Mouse (Mus musculus) left cerebral cortex, adult 8-10 months (tissue): ENCODE results near the gene Pdzph1. TPM values are rescaled to one million over a fixed set of nuclear protein-coding genes. Genes with fewer than 3 reads are reported as not detected.

Experiments
- DNase-seq, 2 experiments: peaks; one replicate each; pipeline ENCODE4 v3.0.0; 2022; ENCODE audit warnings: low spot score in 2 of 2
- total RNA-seq, 4 experiments: library from RNA; stranded (reverse); gene quantifications; 2 replicates each; pipeline ENCODE4 v1.2.4; 2022

Gene Pdzph1
- total RNA-seq, 4 experiments from 2014 or later: 3.7 to 9.4 (median 6.0) TPM

DNA sequence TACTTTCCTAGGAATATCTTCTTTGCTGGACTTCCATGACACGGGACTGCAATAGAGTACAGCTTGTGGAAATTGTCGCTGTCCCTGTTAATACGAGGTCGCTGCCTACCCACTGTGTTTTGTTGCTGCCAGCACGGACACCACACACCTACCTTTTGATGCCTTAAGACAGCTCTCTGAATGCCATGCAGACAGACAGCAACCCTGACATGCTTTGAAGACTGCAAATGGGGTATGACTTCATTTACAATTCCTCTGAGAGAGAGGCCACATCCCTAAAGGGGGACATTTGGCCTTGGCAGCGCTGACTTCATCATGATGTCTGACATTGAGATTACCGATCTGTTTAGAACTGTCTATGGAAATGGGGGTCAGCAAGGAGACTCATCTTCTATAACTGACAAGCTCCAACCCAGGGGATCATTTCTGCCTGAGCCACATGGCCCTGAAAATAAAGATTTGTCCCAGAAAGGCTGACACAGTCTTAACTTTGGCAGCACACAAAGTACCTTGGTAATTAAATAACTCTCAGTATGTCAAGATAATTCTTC, 67.8 kb downstream of the Pdzph1 start:
- no peak for DNase-seq

DNA sequence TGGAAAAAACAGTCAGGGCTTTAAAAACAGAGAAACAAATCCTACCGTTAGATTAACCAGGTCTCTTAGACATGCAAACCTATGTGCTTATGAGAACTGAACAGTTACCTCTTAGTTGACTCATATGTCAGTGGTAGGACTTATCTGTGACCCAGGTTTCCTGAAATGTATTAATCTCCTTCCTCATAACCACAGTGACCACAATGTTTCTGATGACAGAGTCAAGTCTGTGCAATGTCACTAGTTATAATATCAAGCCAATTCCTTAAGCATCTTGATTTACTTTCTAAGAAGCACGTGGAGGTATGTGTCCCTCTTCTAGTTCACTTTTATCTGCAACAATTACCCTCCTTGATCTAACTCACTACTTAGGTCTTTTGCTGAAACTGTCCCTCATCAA, 68.4 kb downstream of the Pdzph1 start:
- no peak for DNase-seq

DNA sequence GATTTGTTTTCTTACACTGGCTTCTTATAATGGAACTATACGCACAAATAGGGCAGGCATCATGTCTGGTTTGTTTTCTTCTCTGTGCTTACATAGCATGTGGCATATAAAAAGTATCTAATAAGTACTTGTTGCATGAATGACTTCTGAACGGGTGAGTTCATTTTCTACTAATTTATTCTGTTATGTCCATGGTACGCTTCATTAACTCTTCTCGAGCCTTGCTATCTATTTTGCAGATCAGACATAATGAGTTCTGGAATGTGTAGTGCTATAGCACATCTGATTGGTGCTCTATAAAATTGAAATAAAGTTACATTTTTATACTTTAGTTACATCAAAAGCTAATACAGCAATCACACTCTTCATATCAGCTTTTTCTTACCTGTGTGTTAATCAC, 71.2 kb downstream of the Pdzph1 start:
- DNase-seq: no peak

GRCm38 (mm10) chr17:58919061-58919460, 72.1 kb downstream of the Pdzph1 start:
- DNase-seq: no peak

DNA sequence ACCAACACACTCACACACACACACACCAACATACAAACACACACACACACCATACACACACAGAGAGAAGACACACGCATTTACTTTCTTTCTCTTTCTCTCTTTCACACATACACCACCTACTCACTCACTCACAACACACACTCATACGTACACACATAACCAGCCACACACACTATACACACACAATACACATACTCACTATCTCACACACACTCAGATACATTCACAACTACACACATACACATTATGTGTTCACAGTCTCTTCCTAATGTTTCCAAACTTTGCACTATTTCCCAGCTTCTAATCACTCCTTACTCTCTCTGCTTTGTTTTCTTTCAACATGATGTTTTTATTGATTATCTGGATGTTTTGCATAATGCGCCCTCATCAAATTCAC, 72.6 kb downstream of the Pdzph1 start:
- DNase-seq: no peak

- DNase-seq: no peak
Measured at GRCm38 (mm10) chr17:58911564-58911963, 79.6 kb downstream of the Pdzph1 start.

GRCm38 (mm10) chr17:58909061-58909661, 82.0 kb downstream of the Pdzph1 start:
- DNase-seq: no peak

DNA sequence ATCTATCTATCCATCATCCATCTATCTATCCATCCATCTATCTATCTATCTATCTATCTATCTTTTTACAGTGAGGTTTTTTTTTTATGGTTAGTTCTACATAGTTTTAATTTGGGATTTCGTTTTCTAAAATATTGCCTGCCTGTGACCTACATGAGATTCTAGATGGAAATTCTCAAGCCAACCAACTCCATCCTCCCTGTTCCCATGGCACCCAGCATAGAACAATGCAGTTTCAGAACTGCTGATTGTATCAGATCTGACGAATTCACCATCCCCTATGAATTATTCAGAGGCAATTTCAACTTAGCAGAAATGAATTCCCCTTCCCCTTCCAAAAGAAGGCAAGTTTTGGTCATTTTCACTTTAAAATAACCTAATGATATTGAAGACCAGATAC, 85.2 kb downstream of the Pdzph1 start:
- DNase-seq: no peak

GRCm38 (mm10) chr17:58891488-58892210, 99.5 kb downstream of the Pdzph1 start:
- no peak for DNase-seq

GRCm38 (mm10) chr17:58889905-58890645, 101.1 kb downstream of the Pdzph1 start:
- no peak for DNase-seq

GRCm38 (mm10) chr17:58884393-58884792, 106.8 kb downstream of the Pdzph1 start:
- no peak for DNase-seq

GRCm38 (mm10) chr17:58873356-58873755, 117.8 kb downstream of the Pdzph1 start:
- DNase-seq: no peak

GRCm38 (mm10) chr17:58870795-58871194, 120.4 kb downstream of the Pdzph1 start:
- DNase-seq: no peak

Other genes with a start within 250 kb of the Pdzph1 start
- gene Nudt12, start 22.0 kb upstream of the Pdzph1 start, total RNA-seq: 10 to 100 TPM in 3 of 4 experiments, 1 to 10 TPM in 1; 9.1 to 13.9 (median 10.9) TPM